Mouse (Mus musculus) heart, postnatal 25 days (tissue): ENCODE data around the gene Psg16. TPM values are rescaled to one million over a fixed set of nuclear protein-coding genes. Genes with fewer than 3 reads are reported as not detected.

Source experiments
- DNase-seq: peaks from one replicate; pipeline ENCODE4 v3.0.0; 2022; ENCODE audit warnings: low spot score
- intact Hi-C: fragments of 180-260 bp; cut with DNase I; formaldehyde crosslinking; loops from one replicate; pipeline ENCODE4 v1.15.1; 2025
- total RNA-seq, 2 experiments: library from RNA; stranded (reverse); gene quantifications; 2 replicates each; pipeline ENCODE4 v1.2.3; 2021

Gene Psg16
- under 1 TPM; 0.14 to 0.16 TPM for total RNA-seq

- DNase-seq = no peak
- intact Hi-C loops = loop anchor here (5.0 kb wide), 1 partner anchor 1608 kb away; no protein-coding TSS in a partner anchor
These were observed at the start of gene Psg16 for GRCm38 (mm10) chr7:17073904-17074615. Psg16 (plus strand) TSS chr7:17074040.

DNA sequence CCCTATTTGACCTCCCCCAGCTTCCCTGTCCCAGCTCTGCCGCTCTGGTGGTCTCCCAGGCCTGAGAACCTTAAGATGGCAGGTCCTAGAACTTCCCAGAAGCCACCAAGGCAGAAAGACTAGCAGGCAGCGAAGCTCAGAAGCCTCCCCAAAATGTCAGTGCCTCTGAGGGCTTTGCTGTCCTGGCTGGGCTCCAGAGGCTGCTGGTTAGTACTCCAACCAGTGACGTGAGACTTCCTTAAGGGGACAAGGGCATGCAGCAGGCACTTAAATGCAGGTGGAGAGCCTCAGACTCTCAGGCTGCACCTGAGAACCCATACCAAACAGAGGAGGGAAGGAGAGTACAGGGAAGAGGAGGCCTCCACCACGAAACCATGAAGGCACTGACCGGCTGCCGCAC, 49.7 kb upstream of the Psg16 start:
- intact Hi-C loops = no loop called here
- no peak for DNase-seq

DNA sequence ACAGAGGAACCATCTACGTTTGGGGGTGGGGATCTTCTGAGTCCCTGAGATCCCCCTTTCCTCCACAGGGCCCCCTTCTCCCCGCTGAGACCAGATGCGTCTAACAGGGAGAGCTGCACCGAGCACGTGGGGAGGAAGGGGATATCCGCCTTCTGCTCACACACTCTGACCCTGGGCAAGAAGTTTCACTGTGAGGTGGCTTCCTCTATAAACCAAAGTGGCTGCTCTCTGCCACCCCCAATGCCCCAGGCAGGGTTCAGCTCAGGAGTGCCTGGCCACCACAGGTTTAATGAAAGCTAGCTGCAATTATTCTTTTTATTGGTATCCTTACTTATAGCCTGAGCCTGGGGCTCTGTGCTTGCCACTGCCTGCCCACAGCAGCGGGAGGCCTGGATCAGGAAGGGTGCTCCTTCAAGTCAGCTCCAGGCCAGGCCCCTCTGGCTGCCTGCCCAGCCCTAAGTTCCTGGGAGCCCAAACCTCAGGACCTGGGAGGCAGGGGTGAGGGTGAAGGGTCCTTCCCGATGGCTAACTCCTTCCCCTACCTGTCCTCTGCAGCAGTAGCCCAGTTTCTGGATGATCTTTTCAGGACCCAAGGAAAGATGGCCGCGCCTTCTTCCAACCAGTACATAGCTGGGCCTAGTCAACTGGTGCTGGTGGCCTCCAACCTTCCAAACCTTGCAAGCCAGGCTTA, 48.9 kb upstream of the Psg16 start:
- DNase-seq = no peak
- intact Hi-C loops = no loop called here

DNA sequence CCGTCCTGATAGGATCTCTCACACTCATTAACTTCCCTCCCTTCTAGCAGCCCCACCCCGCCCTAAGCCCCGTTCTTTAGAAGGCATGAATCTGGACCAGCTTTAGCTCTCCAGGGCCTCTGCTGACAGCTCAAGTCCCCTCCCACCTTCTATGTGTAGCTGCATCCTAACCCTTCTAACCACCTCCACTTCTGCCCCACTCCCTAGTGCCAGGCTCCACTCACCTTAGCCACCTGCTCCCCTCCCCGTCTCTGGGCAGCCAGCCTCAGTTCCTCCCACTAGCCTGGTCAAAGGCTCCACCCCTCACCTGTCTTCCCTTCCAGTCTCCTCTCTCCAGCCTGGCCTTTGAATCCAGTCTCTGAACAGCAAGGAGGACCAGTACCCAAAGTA, 48.3 kb upstream of the Psg16 start:
- intact Hi-C loops = no loop called here
- no peak for DNase-seq

GRCm38 (mm10) chr7:17025896-17026622, 47.8 kb upstream of the Psg16 start:
- DNase-seq = no peak
- intact Hi-C loops = loop anchor here (2.0 kb wide), 1 partner anchor 35 kb away; no protein-coding TSS in a partner anchor

DNA sequence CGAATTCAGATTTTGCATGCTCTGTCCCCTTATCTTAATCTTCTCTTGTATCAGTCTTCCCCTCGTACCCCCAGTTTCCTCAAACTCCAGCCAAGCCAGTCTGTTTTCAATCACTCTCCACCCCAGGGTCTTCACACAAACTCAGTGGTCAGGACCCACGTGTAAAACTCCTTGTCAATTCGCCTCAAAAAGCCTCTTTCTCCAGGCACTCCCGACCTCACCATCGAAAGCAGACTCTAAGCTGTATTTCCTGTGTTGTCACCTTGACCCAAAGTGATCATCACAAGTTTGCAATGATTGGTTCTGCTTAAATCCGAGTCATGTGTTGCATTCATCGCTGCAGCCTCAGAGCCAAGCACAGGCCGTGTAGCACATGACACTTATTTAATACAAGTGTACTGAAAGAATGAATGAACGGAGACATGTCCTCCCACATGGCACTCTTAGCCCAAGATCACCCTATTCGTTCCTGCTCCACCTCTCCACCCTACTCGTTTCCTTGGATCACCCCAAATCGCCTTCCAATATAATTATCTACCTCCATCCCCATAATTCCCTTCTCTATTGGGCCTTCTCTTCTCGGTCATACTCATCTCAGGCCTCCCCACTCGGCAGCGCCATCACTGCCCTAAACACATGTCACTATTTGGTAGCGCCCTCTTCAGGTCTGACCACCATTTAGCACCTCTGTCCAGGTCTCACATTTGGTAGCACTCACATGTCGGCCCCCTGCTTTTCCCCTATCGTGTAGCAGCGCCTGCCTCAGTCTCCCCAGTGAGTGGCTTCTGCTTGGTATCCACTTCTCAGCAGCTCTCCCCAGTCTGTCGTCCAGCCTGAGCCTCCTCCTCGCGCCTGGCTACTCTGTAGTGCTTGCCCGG, 46.9 kb upstream of the Psg16 start:
- intact Hi-C loops = loop anchor here (2.0 kb wide), 1 partner anchor 34 kb away; no protein-coding TSS in a partner anchor
- DNase-seq = no peak

GRCm38 (mm10) chr7:17027588-17028343, 46.1 kb upstream of the Psg16 start, which contains the start of gene Ppp5c:
Ppp5c (minus strand) TSS chr7:17027924.
- intact Hi-C loops = loop anchor here (1.0 to 2.0 kb wide), 2 partner anchors 26 to 33 kb away; no protein-coding TSS in a partner anchor
- peak; percentile 83 for DNase-seq

GRCm38 (mm10) chr7:17028923-17029322, 44.9 kb upstream of the Psg16 start:
- intact Hi-C loops = loop anchor here (1.0 kb wide), 1 partner anchor 24 kb away; no protein-coding TSS in a partner anchor
- no peak for DNase-seq

DNA sequence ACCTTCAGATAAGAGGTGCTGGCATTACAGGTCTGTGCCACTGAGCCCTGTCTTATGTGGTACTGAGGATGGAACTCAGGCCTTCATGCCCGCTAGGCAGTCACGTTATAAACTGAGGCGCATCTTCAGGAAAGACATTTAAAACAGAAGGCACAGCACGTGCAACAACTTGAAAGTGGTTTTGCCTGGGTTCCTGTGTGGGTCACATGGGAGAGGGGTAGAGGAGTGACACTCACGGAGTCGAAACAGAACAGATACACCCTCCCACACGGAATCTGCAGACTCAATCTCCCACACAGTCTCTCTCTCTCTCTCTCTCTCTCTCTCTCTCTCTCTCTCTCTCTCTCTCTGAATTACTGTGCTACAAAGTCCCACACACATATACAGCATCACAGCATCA, 43.6 kb upstream of the Psg16 start:
- DNase-seq = no peak
- intact Hi-C loops = no loop called here

- intact Hi-C loops = no loop called here
- no peak for DNase-seq
These were observed 35.7 kb upstream of the Psg16 start for GRCm38 (mm10) chr7:17038018-17038695.

DNA sequence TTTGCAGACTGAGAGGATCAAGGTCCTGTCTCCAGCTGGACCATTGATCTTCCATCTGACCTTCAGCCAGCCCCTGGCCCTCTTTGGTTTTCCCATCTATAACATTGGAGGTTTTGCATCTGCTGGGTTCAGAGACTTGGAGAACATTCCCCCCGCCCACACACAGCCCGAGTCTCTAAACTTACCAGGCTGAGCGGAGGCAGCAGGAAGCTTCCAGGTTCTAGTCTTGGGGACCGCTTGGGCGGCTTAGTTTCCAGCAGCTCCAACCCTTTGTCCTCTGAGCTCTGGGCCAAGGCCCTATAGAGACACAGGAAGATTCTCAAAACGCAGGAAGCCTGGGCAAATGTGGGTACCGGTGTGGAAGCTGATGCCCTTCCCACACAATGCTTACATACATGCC, 34.5 kb upstream of the Psg16 start:
- intact Hi-C loops = no loop called here
- no peak for DNase-seq

GRCm38 (mm10) chr7:17045743-17046142, 28.1 kb upstream of the Psg16 start:
- intact Hi-C loops = no loop called here
- no peak for DNase-seq

- no peak for DNase-seq
These were observed 26.7 kb upstream of the Psg16 start for GRCm38 (mm10) chr7:17047041-17047682.

DNA sequence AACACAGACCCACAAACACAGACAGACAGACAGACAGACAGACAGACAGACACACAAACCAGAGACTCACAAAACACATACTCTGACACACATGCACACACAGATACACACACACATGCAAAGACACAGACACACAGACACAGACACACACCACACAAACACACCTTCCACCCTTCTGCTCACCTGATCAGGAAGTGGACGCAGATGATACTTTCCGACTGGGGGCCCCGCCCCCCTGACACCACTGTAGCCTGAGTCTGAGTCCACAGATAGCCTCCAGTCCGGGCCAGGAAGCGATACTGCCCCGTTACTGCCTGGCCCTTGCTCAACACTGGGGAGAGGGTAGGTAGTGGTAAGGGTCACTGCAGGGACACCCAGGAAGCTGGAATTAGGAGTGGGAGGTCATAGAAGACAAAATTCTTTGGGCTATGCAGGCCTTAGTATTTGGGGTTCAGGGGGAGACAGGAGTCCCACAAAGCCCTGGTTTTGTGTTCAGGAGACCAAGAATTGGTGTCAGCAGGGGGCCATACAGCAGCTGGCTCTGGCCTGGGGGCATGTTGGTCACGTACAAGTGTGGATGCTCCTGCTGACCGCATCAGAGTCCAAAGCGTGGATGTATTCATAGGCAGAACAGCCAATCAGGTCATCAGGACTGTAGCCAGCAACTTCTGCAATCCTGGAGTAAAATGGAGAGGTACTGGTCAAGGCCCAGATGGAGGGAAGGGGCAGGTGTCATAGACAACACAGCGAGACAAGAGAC, 25.2 kb upstream of the Psg16 start:
- intact Hi-C loops = no loop called here
- DNase-seq = no peak

More at GRCm38 (mm10) chr7:17047041-17047682, 26.7 kb upstream of the Psg16 start:
- intact Hi-C loops = no loop called here

DNA sequence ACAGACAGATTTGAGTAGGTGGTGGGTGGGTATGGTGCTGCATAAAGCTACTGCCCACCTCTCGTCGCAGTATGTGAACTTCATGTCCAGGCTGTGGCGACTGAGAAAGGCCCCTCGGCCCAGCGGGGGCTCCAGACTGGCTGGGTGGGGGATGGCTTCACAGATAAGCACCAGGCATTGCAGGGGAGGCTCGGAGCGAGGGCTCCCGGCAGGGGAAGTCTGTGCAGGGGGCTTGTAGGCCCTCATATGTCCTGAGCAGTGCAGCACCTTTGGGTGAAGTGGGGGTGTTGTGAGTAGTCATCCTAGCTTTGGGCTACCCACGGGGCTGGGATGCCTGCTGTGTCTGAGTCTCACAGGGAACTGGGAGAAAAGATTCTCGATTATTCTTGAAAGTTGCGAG, 23.3 kb upstream of the Psg16 start:
- intact Hi-C loops = loop anchor here (2.0 to 5.0 kb wide), 3 partner anchors 16 to 103 kb away; no protein-coding TSS in a partner anchor
- DNase-seq = no peak

GRCm38 (mm10) chr7:17050933-17051594, 22.8 kb upstream of the Psg16 start:
- DNase-seq = no peak
- intact Hi-C loops = loop anchor here (2.0 to 5.0 kb wide), 3 partner anchors 16 to 104 kb away; no protein-coding TSS in a partner anchor
